Mouse (Mus musculus) embryo, embryonic 10.5 days (tissue): ENCODE measurements around the gene Adgrl2.

ENCODE experiments used
- DNase-seq: peaks from one replicate; pipeline ENCODE4 v3.0.0-alpha.2; 2015; ENCODE audit warnings: low spot score

Adgrl2 gene

GRCm38 (mm10) chr3:148885184-148885583 lies 105.2 kb downstream of the Adgrl2 start:
- no peak for DNase-seq

GRCm38 (mm10) chr3:148881431-148881830 lies 108.9 kb downstream of the Adgrl2 start:
- DNase-seq, result no peak

- DNase-seq, result no peak
These were observed 117.8 kb downstream of the Adgrl2 start for GRCm38 (mm10) chr3:148872563-148872962.

DNA sequence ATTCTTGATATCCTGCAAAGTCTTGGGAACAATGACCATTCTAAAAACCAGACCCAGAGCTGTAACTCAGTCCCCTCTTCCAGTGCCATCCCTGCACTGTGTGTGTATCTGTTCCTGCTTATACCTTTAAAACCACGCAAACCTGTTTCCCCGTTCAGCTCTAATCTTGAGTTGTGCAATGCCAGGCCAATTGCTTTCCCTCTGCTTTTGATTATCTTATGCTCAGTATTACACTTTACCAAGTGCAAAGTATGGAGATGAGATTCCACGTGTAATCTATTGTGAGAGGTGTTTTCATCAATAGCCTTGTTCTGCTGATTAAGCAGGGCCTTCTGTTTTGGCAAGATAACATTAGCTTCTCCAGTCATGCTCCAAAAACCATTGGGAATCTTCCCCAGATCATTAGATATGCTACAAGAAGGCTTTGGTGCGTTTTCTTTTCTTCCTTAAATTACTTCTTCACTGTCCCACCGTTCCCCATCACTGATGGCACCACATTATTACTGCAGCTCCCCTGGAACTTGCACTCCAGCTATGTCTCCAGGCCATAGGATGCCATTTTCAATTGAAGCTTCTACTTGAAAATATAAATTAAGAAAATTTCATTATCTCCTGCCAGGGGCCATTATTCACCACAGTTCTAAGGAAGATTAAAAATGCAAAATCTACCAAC lies 118.4 kb downstream of the Adgrl2 start:
- no peak for DNase-seq

DNA sequence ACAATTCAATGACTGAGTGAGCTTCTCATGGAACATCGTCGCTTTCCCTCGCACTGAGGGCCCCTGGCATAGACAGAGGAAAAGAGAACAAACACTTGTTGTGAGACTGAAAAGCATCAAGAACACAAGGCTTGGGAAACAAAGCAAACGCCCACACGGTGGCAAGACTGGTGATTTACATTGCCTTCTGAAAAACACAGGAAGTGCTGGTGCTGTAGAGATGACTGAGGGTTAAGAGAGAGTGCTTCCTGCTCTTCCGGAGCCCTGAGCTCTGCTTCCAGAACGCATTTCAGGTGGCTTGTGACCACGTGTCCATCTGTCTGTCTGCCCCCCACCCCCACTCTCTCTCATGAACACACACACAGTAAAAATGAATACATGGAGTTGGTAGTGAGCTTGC lies 122.7 kb downstream of the Adgrl2 start:
- DNase-seq, result peak; percentile 24

DNA sequence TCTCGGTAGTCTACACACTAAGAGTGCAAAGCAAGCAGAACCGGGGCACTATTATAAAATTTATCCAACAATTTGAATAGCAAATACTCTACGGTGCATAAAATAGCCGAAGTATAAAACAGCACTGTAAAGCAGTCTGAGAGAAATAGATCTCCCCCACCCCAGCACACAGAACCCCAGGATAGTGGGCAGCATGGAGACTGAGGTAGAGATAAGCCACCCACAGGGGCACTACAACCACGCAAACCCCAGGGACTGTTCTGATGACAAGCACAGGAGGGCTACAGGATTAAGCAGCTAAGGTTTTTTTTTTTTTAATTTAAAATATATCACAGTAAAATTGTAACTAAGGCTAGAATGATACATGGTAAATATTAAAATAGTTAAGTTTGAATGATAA lies 123.7 kb downstream of the Adgrl2 start:
- DNase-seq, result no peak

DNA sequence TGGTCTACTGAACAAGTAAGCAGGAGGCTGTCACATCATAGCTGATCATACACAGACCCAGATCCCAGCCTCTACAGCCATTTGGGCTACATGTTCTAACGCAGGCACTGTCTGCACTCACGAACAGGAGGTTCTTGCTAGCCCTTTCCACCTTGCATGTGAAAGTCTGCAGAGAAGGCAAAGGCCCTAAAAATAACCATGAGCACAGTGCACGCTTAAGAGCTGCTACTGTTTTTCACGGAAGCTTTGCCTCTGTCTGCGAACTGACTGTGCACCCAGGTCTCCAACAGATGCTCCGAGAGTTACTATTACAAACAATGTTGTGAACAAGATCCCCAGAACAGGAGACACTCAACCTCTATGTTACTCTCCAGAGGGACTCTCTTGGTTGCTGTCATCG lies 124.3 kb downstream of the Adgrl2 start:
- DNase-seq, result no peak

GRCm38 (mm10) chr3:148865234-148865633 lies 125.1 kb downstream of the Adgrl2 start:
- no peak for DNase-seq

DNA sequence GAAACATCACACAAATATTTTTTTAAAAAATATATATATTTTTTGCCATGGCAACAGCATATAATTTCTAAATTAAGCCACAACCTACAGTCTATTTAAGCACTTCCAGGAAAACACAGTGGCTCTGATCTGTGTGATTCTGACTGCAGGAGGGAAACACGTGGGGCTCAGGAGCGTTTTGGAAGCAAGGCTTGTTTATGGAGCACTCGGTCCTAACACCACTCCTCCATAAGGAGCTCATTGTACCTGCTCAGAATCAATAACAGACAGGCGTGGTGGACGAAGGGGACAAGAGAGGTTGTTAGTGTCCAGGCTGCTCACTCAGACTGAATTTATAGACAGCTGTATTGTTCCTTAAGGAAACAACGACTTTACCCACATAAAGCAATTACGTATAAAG lies 128.5 kb downstream of the Adgrl2 start:
- no peak for DNase-seq

- peak; percentile 40 for DNase-seq
These were observed 135.9 kb downstream of the Adgrl2 start for GRCm38 (mm10) chr3:148854306-148854910.

DNA sequence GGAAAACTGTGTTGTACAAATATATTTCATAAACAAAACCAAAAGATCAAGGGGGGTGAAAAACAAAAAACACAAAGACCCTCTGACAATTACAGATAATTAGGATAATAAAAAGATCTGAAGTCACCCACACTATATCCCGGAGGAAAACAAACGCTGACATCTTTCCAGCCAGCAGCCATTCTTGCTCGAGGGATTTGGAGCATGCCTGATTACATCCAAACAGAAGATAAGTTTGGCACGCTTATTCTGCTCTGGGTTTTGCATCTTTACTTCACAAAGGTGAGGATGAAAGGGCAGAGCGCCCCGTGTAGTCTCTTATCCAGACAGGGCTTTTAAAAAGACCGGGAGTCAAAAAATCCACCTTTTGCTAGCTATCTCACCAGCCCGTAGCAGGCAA lies 137.0 kb downstream of the Adgrl2 start:
- DNase-seq, result peak; percentile 35

GRCm38 (mm10) chr3:148852556-148852955 lies 137.8 kb downstream of the Adgrl2 start:
- DNase-seq, result peak; percentile 18

GRCm38 (mm10) chr3:148850821-148851220 lies 139.5 kb downstream of the Adgrl2 start:
- DNase-seq, result no peak

DNA sequence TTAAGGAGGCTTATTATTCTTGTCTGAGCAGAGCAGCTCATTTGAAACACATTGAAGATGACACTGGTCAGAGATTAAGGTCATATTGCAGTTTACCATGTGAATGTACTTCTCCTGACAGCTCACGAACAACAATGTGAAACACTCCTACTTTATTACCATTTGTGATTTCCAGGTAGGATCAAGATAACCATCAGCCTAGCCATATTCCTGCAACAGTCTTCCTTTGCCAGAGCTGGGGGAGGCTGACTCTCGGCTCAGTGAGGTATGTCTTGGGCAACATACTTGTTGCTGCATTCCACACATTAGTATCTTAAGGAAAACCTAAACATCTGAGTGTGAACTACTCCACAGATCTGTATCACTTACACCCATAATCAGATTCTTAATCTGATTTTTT lies 142.0 kb downstream of the Adgrl2 start:
- no peak for DNase-seq

DNA sequence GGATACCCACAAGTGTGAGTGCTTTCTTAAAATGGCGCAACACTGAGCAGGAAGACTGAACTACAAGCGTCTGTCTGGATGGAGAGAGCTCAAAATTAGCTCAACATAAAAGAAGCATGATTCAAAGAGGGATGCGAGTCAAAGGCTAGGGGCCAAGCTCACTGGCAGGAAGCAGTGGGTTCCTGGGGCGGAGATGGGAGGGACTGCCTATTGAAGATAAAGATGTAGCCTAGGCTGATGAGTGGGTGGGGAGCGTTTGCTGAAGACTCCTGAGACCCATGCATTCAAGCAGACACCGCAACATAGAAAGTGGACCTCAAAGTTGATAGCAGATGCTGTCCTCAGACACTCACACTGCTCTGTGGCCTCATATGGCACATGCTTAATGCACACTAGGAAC lies 146.2 kb downstream of the Adgrl2 start:
- DNase-seq, result no peak

DNA sequence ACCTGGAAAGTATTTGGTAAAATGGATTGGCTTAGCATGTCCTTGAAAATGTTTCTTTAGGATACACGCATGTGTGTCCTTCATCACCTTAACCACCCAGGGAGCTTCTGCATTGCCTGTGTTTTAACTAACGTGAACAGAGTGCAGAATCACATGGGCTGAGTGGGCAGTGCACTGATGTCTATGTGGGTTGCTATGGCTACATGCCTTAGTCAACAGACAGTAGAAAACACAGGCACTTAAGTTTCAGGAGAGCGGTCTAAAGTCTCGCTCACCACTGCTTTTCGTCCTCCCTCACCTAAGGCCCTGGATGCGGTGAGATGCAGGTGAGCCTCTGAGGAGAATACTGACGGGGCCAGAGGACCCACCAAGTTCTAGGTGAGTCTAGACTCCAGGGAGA lies 147.8 kb downstream of the Adgrl2 start:
- DNase-seq, result no peak

- no peak for DNase-seq
These were observed 151.5 kb downstream of the Adgrl2 start for GRCm38 (mm10) chr3:148838835-148839296.

GRCm38 (mm10) chr3:148838095-148838834 lies 152.1 kb downstream of the Adgrl2 start:
- no peak for DNase-seq

DNA sequence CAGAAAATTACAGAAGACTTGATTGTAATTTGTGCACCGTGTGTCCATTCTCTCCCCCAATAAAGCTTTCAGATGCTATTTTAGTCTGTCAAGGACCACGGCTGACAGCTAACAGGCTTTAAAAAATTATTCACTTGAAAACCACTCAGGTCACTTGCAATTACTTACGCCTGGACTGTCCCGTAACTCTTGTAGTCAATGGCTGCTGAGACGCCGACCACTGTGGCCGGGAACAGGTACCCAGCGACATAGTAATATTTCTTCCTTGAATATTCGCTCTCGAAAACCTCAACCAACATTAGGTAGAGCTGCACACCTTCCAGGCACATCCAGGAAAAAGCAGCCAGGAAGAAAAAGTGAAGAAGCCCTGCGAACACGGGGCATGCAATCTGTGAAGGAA lies 155.2 kb downstream of the Adgrl2 start:
- no peak for DNase-seq

- no peak for DNase-seq
These were observed 157.1 kb downstream of the Adgrl2 start for GRCm38 (mm10) chr3:148833070-148833769.

DNA sequence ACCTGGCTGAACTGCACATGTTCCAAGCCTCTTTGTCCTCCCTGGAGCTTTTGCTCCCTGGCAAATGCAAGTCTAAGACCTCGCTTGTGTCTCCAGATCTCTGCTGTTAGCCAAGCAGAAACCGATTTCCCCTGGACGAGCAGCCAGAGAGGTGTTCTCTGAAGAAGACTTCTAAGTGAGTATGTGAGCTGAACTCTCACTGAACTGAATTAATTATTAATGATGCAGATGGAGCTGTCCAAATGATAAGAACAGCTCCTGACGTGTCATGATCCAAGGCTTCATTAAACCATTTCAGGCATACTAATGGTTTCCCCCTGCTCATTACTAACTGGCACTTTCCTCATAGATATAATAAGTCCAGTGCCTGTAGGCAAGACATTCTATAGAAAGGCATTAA lies 158.4 kb downstream of the Adgrl2 start:
- no peak for DNase-seq

- no peak for DNase-seq
These were observed 161.8 kb downstream of the Adgrl2 start for GRCm38 (mm10) chr3:148828519-148828918.

DNA sequence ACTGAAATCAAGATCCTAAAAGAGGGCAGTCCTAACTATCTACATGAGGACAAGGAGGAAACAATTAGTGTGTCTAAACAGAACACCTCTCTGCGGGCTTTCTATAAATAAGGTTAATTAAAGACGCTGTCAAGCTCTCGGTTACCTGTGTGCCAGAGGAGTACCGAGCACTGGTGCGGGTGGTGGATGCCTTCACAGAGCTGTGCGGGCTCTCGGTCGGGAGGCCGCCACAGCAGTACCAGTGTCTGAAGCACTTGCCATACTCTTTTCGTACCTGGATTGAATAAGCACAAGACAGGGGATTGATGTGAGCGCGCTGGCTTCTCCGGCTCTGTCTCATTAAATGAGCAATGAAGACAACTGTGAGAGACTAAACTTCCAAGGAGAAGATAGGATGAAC lies 166.8 kb downstream of the Adgrl2 start:
- no peak for DNase-seq
